Mouse (Mus musculus): ENCODE data around the gene Ubqln4. TPM values are rescaled to one million over a fixed set of nuclear protein-coding genes. Genes with fewer than 3 reads are reported as not detected.

Gene Ubqln4
- total RNA-seq, 4 experiments from 2014 or later = 96.1 to 118 (median 107) TPM

- DNase-seq (ENCODE audit: low spot score in 2 of 2) = no peak
These were observed 28.5 kb upstream of the Ubqln4 start for GRCm38 (mm10) chr3:88525021-88525420.

- peak; percentile 70 to 78 for DNase-seq (ENCODE audit: low spot score in 2 of 2)
These were observed 27.1 kb upstream of the Ubqln4 start for GRCm38 (mm10) chr3:88526157-88527131.

- no peak for DNase-seq (ENCODE audit: low spot score in 2 of 2)
These were observed 26.0 kb upstream of the Ubqln4 start for GRCm38 (mm10) chr3:88527565-88527964.

GRCm38 (mm10) chr3:88528646-88529045 lies 24.9 kb upstream of the Ubqln4 start:
- DNase-seq (ENCODE audit: low spot score in 2 of 2) = no peak

- no peak for DNase-seq (ENCODE audit: low spot score in 2 of 2)
These were observed 24.2 kb upstream of the Ubqln4 start for GRCm38 (mm10) chr3:88529204-88530000.

GRCm38 (mm10) chr3:88530082-88530864 lies 23.3 kb upstream of the Ubqln4 start:
- no peak for DNase-seq (ENCODE audit: low spot score in 2 of 2)

GRCm38 (mm10) chr3:88531348-88532298 lies 21.9 kb upstream of the Ubqln4 start:
- peak; percentile 80 to 83 for DNase-seq (ENCODE audit: low spot score in 2 of 2)

- DNase-seq (ENCODE audit: low spot score in 2 of 2) = no peak
These were observed 21.3 kb upstream of the Ubqln4 start, which contains the start of gene Mex3a for GRCm38 (mm10) chr3:88532299-88532674. TSS of gene Mex3a (plus strand) at chr3:88532395.

GRCm38 (mm10) chr3:88532689-88533511 lies 20.7 kb upstream of the Ubqln4 start:
- DNase-seq (ENCODE audit: low spot score in 2 of 2) = no peak

GRCm38 (mm10) chr3:88533706-88534105 lies 19.9 kb upstream of the Ubqln4 start:
- no peak for DNase-seq (ENCODE audit: low spot score in 2 of 2)

GRCm38 (mm10) chr3:88535005-88535404 lies 18.6 kb upstream of the Ubqln4 start:
- no peak for DNase-seq (ENCODE audit: low spot score in 2 of 2)

GRCm38 (mm10) chr3:88535527-88535926 lies 18.0 kb upstream of the Ubqln4 start:
- no peak for DNase-seq (ENCODE audit: low spot score in 2 of 2)

- DNase-seq (ENCODE audit: low spot score in 2 of 2) = peak; percentile 62 to 69
These were observed 17.2 kb upstream of the Ubqln4 start for GRCm38 (mm10) chr3:88536103-88536930.

- DNase-seq (ENCODE audit: low spot score in 2 of 2) = no peak
These were observed 16.4 kb upstream of the Ubqln4 start for GRCm38 (mm10) chr3:88537146-88537545.

- no peak for DNase-seq (ENCODE audit: low spot score in 2 of 2)
These were observed 15.1 kb upstream of the Ubqln4 start for GRCm38 (mm10) chr3:88538271-88539145.

GRCm38 (mm10) chr3:88539397-88539796 lies 14.2 kb upstream of the Ubqln4 start:
- no peak for DNase-seq (ENCODE audit: low spot score in 2 of 2)

- no peak for DNase-seq (ENCODE audit: low spot score in 2 of 2)
These were observed 13.5 kb upstream of the Ubqln4 start for GRCm38 (mm10) chr3:88540085-88540484.
